Mouse (Mus musculus): ENCODE results near the gene Plin2. TPM values are rescaled to one million over a fixed set of nuclear protein-coding genes. Genes with fewer than 3 reads are reported as not detected.
"Not testable (repeated sequence)": the region's sequence is repeated elsewhere in the genome, so short reads cannot be mapped to it uniquely, and the experiment has no call there.

The Plin2 gene
- polyA plus RNA-seq, 1 experiment from 2014 or later = 75.1 TPM

DNA sequence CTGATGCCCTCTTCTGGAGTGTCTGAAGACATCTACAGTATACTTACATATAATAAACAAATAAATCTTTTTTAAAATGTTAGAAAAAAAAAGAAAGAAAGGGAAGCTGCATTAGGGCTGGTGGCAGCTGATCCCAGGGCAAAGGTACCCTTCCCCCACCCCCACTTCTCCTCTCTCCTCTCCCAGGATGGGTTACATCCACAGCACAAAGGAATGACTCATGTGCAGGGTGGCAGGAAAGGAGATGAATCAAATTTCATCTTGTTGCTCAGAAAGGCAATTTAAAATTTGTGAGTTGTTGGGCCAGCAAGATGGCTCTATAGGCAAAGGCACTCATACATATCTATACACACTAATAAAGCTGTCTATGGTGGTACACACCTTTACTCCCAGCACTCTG is 6.9 kb upstream of the Plin2 start:
- Histone ChIP-seq H3K9ac (ENCODE audit: low read length) (no peak overlapping the region), H3K4me3 (ENCODE audit: low read depth, low read length) (no peak overlapping the region), H3K9me3 (ENCODE audit: control insufficient read depth, low read length) (no peaks in the 10 kb centered on the region), H3K4me1 (replicated peaks; ENCODE audit: control insufficient read depth, insufficient read depth, low read length) (no peaks in the 10 kb centered on the region), H3K36me3 (ENCODE audit: control insufficient read depth, insufficient read depth, low read length) (no peaks in the 10 kb centered on the region), H3K27ac (ENCODE audit: low read depth) (no peak overlapping the region), H3K27me3 (replicated peaks; ENCODE audit: control insufficient read depth, insufficient read depth, low read length) (no peaks in the 10 kb centered on the region), H3K4me2 (ENCODE audit: low read length) (no peak overlapping the region)
- DNase-seq (ENCODE audit: low spot score) (no peak), ATAC-seq (replicated peaks; ENCODE audit: low FRiP score, low TSS enrichment, low read depth) (no peak)

DNA sequence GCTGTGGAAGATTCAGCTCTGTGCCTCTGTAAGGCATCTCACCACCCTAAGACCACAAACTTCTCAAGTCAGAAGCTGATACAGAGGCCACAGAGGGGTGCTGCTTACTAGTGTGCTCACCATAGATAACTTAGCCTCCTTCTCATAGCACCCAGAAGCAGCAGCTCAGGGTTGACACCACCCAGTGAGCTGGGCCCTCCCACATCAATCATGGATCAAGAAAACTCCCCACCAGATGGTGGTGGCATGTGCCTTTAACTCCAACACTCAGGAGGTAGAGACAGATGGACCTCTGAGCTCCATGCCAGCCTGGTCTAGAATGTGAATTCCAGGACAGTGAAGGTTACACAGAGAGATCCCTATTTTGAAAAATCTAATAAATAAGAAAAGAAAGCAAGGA is 4.9 kb upstream of the Plin2 start:
- H3K4me3 ChIP-seq (ENCODE audit: low read depth, low read length); ATAC-seq (replicated peaks; ENCODE audit: low FRiP score, low TSS enrichment, low read depth); DNase-seq (ENCODE audit: low spot score); H3K9me3 ChIP-seq (ENCODE audit: control insufficient read depth, low read length); H3K9ac ChIP-seq (ENCODE audit: low read length); H3K36me3 ChIP-seq (ENCODE audit: control insufficient read depth, insufficient read depth, low read length); H3K4me1 ChIP-seq (replicated peaks; ENCODE audit: control insufficient read depth, insufficient read depth, low read length); H3K27me3 ChIP-seq (replicated peaks; ENCODE audit: control insufficient read depth, insufficient read depth, low read length); H3K4me2 ChIP-seq (ENCODE audit: low read length); H3K27ac ChIP-seq (ENCODE audit: low read depth): not testable (repeated sequence)

DNA sequence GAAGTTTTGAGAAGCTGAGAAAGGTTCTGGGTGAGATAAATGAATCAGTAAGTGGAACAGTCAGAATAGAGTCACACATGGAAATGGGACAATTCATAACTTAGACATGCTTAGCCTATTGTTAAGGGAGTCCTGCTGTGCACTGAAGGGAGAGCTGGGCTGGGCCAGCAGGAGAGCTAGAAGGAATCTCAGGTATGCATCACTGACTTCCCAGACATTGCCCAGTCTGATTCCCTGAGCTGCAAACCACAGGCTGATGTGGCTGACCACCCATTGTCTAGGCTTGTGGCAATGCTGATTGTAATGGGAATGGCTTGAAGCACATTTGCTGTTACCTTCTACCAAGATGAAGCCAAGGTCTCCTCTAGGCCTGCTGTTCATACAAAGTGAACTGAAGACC is 4.3 kb upstream of the Plin2 start:
- not testable (repeated sequence) for H3K4me3 ChIP-seq (ENCODE audit: low read depth, low read length); ATAC-seq (replicated peaks; ENCODE audit: low FRiP score, low TSS enrichment, low read depth); H3K4me2 ChIP-seq (ENCODE audit: low read length); H3K4me1 ChIP-seq (replicated peaks; ENCODE audit: control insufficient read depth, insufficient read depth, low read length); DNase-seq (ENCODE audit: low spot score); H3K9ac ChIP-seq (ENCODE audit: low read length); H3K36me3 ChIP-seq (ENCODE audit: control insufficient read depth, insufficient read depth, low read length); H3K27ac ChIP-seq (ENCODE audit: low read depth); H3K27me3 ChIP-seq (replicated peaks; ENCODE audit: control insufficient read depth, insufficient read depth, low read length); H3K9me3 ChIP-seq (ENCODE audit: control insufficient read depth, low read length)

DNA sequence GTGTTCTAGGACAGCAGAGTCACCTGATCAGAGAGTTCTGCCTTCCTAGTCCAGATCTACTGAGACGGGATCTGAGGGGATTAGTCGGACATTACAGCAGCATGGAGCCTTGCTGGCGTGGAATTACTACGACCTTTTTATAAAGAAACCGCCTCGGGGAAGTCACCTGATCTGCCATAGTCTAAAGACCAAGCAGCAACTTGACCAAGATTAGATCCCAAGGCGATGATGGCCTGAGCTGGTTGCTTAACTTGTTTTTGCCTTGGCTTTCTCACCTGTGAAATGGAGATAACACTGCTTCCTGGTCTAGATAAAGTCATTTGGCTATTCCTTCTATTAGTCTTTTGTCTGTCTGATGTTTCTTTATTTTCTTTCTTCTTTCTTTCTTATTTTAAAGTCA is 2.6 kb upstream of the Plin2 start:
- Histone ChIP-seq H3K4me3 (ENCODE audit: low read depth, low read length) (no peak overlapping the region), H3K4me2 (ENCODE audit: low read length) (no peak overlapping the region), H3K27ac (ENCODE audit: low read depth) (no peak overlapping the region), H3K27me3 (replicated peaks; ENCODE audit: control insufficient read depth, insufficient read depth, low read length) (no peaks in the 10 kb centered on the region), H3K9ac (ENCODE audit: low read length) (no peak overlapping the region), H3K9me3 (ENCODE audit: control insufficient read depth, low read length) (no peaks in the 10 kb centered on the region), H3K36me3 (ENCODE audit: control insufficient read depth, insufficient read depth, low read length) (peaks cover 9% of the 10 kb centered on the region), H3K4me1 (replicated peaks; ENCODE audit: control insufficient read depth, insufficient read depth, low read length) (peaks cover 9% of the 10 kb centered on the region; the same call in 1 of the 2 replicates)
- no peak for DNase-seq (ENCODE audit: low spot score)
- ATAC-seq (replicated peaks; ENCODE audit: low FRiP score, low TSS enrichment, low read depth) = no peak
- 83% methylated on average over 7 of the region's 7 CpGs for whole genome bisulfite sequencing

DNA sequence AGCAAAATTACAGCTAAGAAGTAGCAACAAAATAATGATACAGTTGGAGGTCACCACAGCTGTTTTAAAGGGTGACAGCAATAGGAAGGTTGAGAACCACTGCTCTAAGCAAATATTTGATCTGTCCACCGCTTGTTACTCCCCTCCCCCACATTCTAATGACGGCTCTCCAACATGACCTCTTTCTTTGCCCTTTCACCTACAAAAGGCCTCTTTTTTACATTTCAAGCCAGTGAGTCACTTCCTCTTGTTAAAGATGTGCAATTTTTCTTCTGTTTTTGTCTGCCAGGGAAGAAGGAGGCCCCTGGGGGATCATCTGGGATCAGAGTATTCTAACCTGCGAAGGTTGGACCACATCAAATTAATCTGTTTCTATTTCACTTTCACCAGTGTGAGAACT is 1.9 kb upstream of the Plin2 start:
- Histone ChIP-seq H3K9ac (ENCODE audit: low read length) (no peak overlapping the region), H3K4me1 (replicated peaks; ENCODE audit: control insufficient read depth, insufficient read depth, low read length) (peaks cover 9% of the 10 kb centered on the region; the same call in 1 of the 2 replicates), H3K4me2 (ENCODE audit: low read length) (no peak overlapping the region), H3K27me3 (replicated peaks; ENCODE audit: control insufficient read depth, insufficient read depth, low read length) (no peaks in the 10 kb centered on the region), H3K27ac (ENCODE audit: low read depth) (no peak overlapping the region), H3K36me3 (ENCODE audit: control insufficient read depth, insufficient read depth, low read length) (peaks cover 10% of the 10 kb centered on the region), H3K9me3 (ENCODE audit: control insufficient read depth, low read length) (no peaks in the 10 kb centered on the region), H3K4me3 (ENCODE audit: low read depth, low read length) (no peak overlapping the region)
- ATAC-seq (replicated peaks; ENCODE audit: low FRiP score, low TSS enrichment, low read depth) = no peak
- DNase-seq (ENCODE audit: low spot score) = no peak
- WGBS = 31% methylated on average over 3 of the region's 3 CpGs

DNA sequence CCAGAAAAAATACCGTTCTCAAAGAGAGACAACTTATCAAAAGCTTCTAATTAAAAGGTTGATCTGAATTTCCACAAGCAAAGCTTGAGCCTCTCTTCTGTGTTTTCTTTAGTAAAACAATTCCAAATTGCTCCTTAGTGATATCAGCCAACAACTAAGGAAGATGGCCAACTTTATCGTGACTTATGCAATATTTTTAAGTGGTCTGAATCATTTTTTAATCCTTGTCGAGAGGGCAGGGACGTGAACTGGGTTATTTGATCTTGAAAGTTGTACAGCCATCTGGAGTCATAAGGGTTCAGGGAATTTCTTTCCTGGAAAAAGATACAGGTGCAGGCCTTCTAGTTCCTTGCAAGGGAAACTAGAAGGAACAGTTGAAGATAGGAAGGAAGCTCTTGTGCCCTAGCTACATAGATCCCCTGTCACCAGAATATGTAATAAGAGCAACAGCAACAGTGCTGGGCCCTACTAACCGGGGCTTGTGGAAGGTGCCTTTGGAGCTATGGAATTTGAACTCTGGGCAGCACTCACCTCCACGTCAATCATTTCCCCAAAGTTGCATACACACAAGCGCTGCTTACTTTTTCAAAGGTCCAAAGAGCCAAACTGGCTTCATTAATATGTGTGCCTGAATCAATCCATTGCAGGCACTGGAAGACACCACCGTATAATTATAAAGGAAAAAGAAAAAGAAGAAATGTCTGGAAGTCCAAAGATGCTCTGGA is 884 bp upstream of the Plin2 start:
- Histone ChIP-seq H3K36me3 (ENCODE audit: control insufficient read depth, insufficient read depth, low read length) (peaks cover 10% of the 10 kb centered on the region), H3K4me3 (ENCODE audit: low read depth, low read length) (no peak overlapping the region), H3K4me1 (replicated peaks; ENCODE audit: control insufficient read depth, insufficient read depth, low read length) (peaks cover 9% of the 10 kb centered on the region; the same call in 1 of the 2 replicates), H3K9me3 (ENCODE audit: control insufficient read depth, low read length) (no peaks in the 10 kb centered on the region), H3K27me3 (replicated peaks; ENCODE audit: control insufficient read depth, insufficient read depth, low read length) (no peaks in the 10 kb centered on the region), H3K4me2 (ENCODE audit: low read length) (no peak overlapping the region), H3K9ac (ENCODE audit: low read length) (no peak overlapping the region), H3K27ac (ENCODE audit: low read depth) (no peak overlapping the region)
- DNase-seq (ENCODE audit: low spot score) = peak; percentile 38
- no peak for ATAC-seq (replicated peaks; ENCODE audit: low FRiP score, low TSS enrichment, low read depth)
- 70% methylated on average over 8 of the region's 8 CpGs for WGBS

DNA sequence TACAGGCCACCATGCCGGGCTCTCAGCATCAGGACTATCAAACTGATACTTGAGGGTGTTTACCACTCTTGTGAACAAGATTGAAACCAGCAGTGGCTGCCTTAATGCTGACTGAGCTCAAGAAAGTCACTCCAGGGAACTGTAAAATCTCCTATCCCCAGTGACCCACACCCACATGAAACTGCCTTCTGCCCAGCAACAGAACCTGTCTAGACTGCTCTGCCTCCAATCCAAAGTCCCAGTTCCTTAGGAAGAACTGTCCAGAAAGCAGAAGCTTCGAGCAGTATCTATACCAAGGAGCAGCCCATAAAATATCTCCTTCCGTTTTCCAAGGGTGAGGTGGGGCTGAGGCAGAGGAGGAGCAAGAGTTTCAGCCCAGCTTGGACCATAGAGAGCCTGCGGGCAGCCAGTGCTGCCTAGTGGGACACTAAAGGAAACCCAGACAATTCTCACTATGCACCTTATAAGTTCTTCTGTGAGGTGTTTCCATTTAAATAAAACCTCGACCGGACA is 563 bp downstream of the Plin2 start:
- Histone ChIP-seq H3K27ac (ENCODE audit: low read depth) (peak overlapping the region; percentile 48), H3K9ac (ENCODE audit: low read length) (peak overlapping the region; percentile 63), H3K4me3 (ENCODE audit: low read depth, low read length) (peak overlapping the region; percentile 49), H3K36me3 (ENCODE audit: control insufficient read depth, insufficient read depth, low read length) (peaks cover 18% of the 10 kb centered on the region), H3K4me1 (replicated peaks; ENCODE audit: control insufficient read depth, insufficient read depth, low read length) (peaks cover 14% of the 10 kb centered on the region), H3K4me2 (ENCODE audit: low read length) (peak overlapping the region; percentile 62)
- 7% methylated on average over 5 of the region's 6 CpGs for WGBS
- not testable (repeated sequence) for H3K9me3 ChIP-seq (ENCODE audit: control insufficient read depth, low read length); H3K27me3 ChIP-seq (replicated peaks; ENCODE audit: control insufficient read depth, insufficient read depth, low read length)
- DNase-seq (ENCODE audit: low spot score) (peak; percentile 62), ATAC-seq (replicated peaks; ENCODE audit: low FRiP score, low TSS enrichment, low read depth) (peak; percentile 84)

DNA sequence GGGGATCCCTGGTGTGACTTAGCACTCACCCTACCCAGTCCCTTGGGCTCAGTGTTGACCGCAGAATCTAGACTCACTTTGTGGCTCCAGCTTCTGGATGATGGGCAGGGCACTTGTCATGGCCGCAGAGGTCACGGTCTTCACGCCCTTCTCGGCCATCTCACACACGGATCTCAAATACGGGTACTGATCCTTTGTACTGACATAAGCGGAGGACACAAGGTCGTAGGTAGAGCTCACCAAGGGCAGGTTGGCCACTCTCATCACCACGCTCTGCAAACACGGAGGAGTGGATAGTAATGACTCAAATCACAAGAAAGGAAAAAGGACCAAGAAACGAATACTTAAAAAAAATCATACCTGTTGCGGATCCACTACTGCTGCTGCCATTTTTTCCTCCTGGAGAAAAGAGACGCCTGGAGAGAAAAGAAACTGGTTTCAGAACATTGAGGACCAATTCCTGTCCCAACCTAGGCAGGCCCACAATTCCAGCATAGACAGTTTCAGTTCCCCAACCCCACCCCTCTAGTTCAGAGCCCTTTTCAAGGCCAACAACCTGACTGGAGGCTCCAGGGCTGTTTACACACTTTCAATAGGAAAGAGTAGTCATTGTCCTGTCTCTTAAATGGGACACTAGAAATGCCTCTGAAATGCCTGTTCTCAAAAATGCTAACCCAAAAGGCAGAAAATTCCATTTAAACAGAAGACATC is 1.4 kb downstream of the Plin2 start:
- Histone ChIP-seq H3K4me3 (ENCODE audit: low read depth, low read length) (peak overlapping the region; percentile 49), H3K4me2 (ENCODE audit: low read length) (peak overlapping the region; percentile 62), H3K36me3 (ENCODE audit: control insufficient read depth, insufficient read depth, low read length) (peaks cover 18% of the 10 kb centered on the region), H3K9ac (ENCODE audit: low read length) (no peak overlapping the region), H3K9me3 (ENCODE audit: control insufficient read depth, low read length) (no peaks in the 10 kb centered on the region), H3K27ac (ENCODE audit: low read depth) (peak overlapping the region; percentile 48; the same call in 1 of the 2 replicates), H3K27me3 (replicated peaks; ENCODE audit: control insufficient read depth, insufficient read depth, low read length) (no peaks in the 10 kb centered on the region), H3K4me1 (replicated peaks; ENCODE audit: control insufficient read depth, insufficient read depth, low read length) (peaks cover 21% of the 10 kb centered on the region)
- ATAC-seq (replicated peaks; ENCODE audit: low FRiP score, low TSS enrichment, low read depth) (no peak), DNase-seq (ENCODE audit: low spot score) (peak; percentile 39)
- 93% methylated on average over 14 of the region's 14 CpGs for WGBS

All from intestine, embryonic 14.5 days (tissue).